Mouse (Mus musculus): ENCODE results near the gene Snai3.

- no peak for TF ChIP-seq EP300 (IDR thresholded peaks at IDR 0.05; ENCODE audit: insufficient read depth, low read depth, low read length)
- peak; percentile 95 for TF ChIP-seq CTCF (IDR thresholded peaks at IDR 0.05; ENCODE audit: low read depth, low read length)
- no peak for TF ChIP-seq POLR2A (IDR thresholded peaks at IDR 0.05; ENCODE audit: insufficient read depth, low read length)
Observed at GRCm38 (mm10) chr8:122500856-122501255, 40.3 kb upstream of the Snai3 start.
